Comparison of ENCODE assay signal across 21 mouse cellular contexts in the genomic region with DNA sequence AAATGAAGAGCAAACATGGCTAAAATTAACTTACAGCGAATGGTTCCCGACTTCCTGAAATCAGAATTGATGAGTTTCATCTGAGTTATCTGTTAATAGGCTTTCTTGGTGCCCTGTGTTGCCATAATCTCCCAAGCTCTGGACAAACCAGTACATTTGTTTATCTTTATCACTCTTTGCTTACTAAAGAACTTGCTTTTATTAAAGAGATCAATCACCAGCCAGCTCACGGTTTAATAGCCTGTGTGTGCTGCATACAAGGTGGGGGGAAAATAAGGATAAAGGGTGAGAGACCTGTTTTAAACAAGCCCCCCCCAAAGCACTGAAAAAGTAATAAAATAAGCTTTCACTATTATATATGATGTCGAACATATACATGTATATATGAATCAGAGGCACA.
DNase-seq lines count a peak whose midpoint lies in the region; ATAC-seq and TF ChIP-seq lines count a peak whose summit lies in the region.
"Had no signal": no experiment of that assay in that cellular context is flagged by ENCODE, and none has a peak within 500 bp of the region (broad histone marks: within the 10 kb centered on the region; RNA-seq: fewer than 3 reads in every experiment).

No protein-coding gene starts in this region.

- no peak for TF ChIP-seq CTCF in cortical plate, adult 2 months (IDR thresholded peaks at IDR 0.05; ENCODE audit: extremely low read depth, insufficient read depth, low read length)

- no peak overlapping the region for H3K4me2 ChIP-seq in hindbrain, embryonic 11.5 days (replicated peaks; ENCODE audit: low read depth, low read length)
- H3K4me2 ChIP-seq in hindbrain, embryonic 12.5 days (replicated peaks), result no peak overlapping the region
- H3K4me2 ChIP-seq in midbrain, embryonic 16.5 days (ENCODE audit: low read length), result no peak overlapping the region; the same call in 1 of the 2 replicates
- H3K4me2 ChIP-seq: embryonic facial prominence, embryonic 15.5 days; limb, embryonic 12.5 days; liver, embryonic 12.5 days had no signal

- no peak overlapping the region for H3K4me3 ChIP-seq in hindbrain, embryonic 11.5 days (ENCODE audit: low read depth, low read length)
- no peak overlapping the region for H3K4me3 ChIP-seq in hindbrain, embryonic 10.5 days
- no peak overlapping the region for H3K4me3 ChIP-seq in cortical plate, adult 2 months (ENCODE audit: insufficient read depth, low read length)
- no peak overlapping the region for H3K4me3 ChIP-seq in hindbrain, embryonic 12.5 days
- no peak overlapping the region for H3K4me3 ChIP-seq in midbrain, embryonic 16.5 days (ENCODE audit: low read depth, low read length)
- H3K4me3 ChIP-seq: embryonic facial prominence, embryonic 15.5 days; heart, embryonic 10.5 days; limb, embryonic 12.5 days; liver, embryonic 12.5 days had no signal

- no peaks in the 10 kb centered on the region for H3K27me3 ChIP-seq in hindbrain, embryonic 11.5 days (ENCODE audit: control insufficient read depth, insufficient read depth, low read length)
- H3K27me3 ChIP-seq in hindbrain, embryonic 10.5 days (ENCODE audit: insufficient read depth, poor library complexity, severe bottlenecking), result no peaks in the 10 kb centered on the region
- H3K27me3 ChIP-seq in hindbrain, embryonic 12.5 days, result no peaks in the 10 kb centered on the region
- no peaks in the 10 kb centered on the region for H3K27me3 ChIP-seq in midbrain, embryonic 16.5 days (ENCODE audit: control insufficient read depth, insufficient read depth, low read depth, low read length)
- H3K27me3 ChIP-seq: embryonic facial prominence, embryonic 15.5 days; limb, embryonic 12.5 days; liver, embryonic 12.5 days had no signal

- 0 out of 2 replicates have a peak, but pooled peaks have one; percentile 33 for ATAC-seq in hindbrain, embryonic 11.5 days (ENCODE audit: low FRiP score)
- no peak for ATAC-seq in hindbrain, embryonic 12.5 days (ENCODE audit: low FRiP score)
- no peak for ATAC-seq in midbrain, embryonic 16.5 days
- ATAC-seq: activated CD4-positive, CD25-positive, alpha-beta regulatory T cell, adult 4 months; liver, embryonic 12.5 days had no signal

- DNase-seq in hindbrain, embryonic 11.5 days (ENCODE audit: low spot score), result no peak
- DNase-seq in hindbrain, embryonic 10.5 days (ENCODE audit: low spot score), result no peak
- no peak for DNase-seq in spleen, postnatal 14 days (ENCODE audit: low spot score in 2 of 2)
- no peak for DNase-seq in kidney, adult 9 months
- DNase-seq in cerebellum, adult 9-11 months, result no peak
- DNase-seq: adrenal gland, postnatal 14 days; cerebellum, postnatal 14 days; kidney, adult 2 months; kidney, postnatal 25 days; lung, adult 2 months; lung, postnatal 4 days; thymus, adult 18-20 months had no signal

- H3K36me3 ChIP-seq in hindbrain, embryonic 11.5 days (ENCODE audit: control insufficient read depth, insufficient read depth, low read length), result no peaks in the 10 kb centered on the region
- H3K36me3 ChIP-seq in hindbrain, embryonic 10.5 days, result no peaks in the 10 kb centered on the region
- H3K36me3 ChIP-seq in hindbrain, embryonic 12.5 days, result no peaks in the 10 kb centered on the region
- no peaks in the 10 kb centered on the region for H3K36me3 ChIP-seq in midbrain, embryonic 16.5 days (ENCODE audit: control insufficient read depth, insufficient read depth, low read length)
- H3K36me3 ChIP-seq: embryonic facial prominence, embryonic 15.5 days; G1E; heart, embryonic 10.5 days; limb, embryonic 12.5 days; liver, embryonic 12.5 days had no signal

- no peaks in the 10 kb centered on the region for H3K4me1 ChIP-seq in hindbrain, embryonic 11.5 days (replicated peaks; ENCODE audit: control insufficient read depth, insufficient read depth, low read length)
- peaks cover 8% of the 10 kb centered on the region for H3K4me1 ChIP-seq in hindbrain, embryonic 10.5 days (replicated peaks)
- H3K4me1 ChIP-seq in cortical plate, adult 2 months (ENCODE audit: control insufficient read depth, insufficient read depth, low read length), result peaks cover 5% of the 10 kb centered on the region
- H3K4me1 ChIP-seq in hindbrain, embryonic 12.5 days, result peaks cover 8% of the 10 kb centered on the region
- H3K4me1 ChIP-seq in midbrain, embryonic 16.5 days (ENCODE audit: control insufficient read depth, insufficient read depth, low read length), result peaks cover 15% of the 10 kb centered on the region
- H3K4me1 ChIP-seq: embryonic facial prominence, embryonic 15.5 days; heart, embryonic 10.5 days; limb, embryonic 12.5 days; liver, embryonic 12.5 days had no signal

- H3K9me3 ChIP-seq in hindbrain, embryonic 11.5 days (ENCODE audit: control insufficient read depth, low read length), result no peaks in the 10 kb centered on the region
- H3K9me3 ChIP-seq in hindbrain, embryonic 10.5 days, result no peaks in the 10 kb centered on the region
- H3K9me3 ChIP-seq in hindbrain, embryonic 12.5 days (replicated peaks), result no peaks in the 10 kb centered on the region
- H3K9me3 ChIP-seq in midbrain, embryonic 16.5 days (replicated peaks; ENCODE audit: control insufficient read depth, low read length, poor library complexity, severe bottlenecking), result no peaks in the 10 kb centered on the region
- H3K9me3 ChIP-seq: embryonic facial prominence, embryonic 15.5 days; heart, embryonic 10.5 days; limb, embryonic 12.5 days; liver, embryonic 12.5 days had no signal

- no peak for TF ChIP-seq POLR2A in cortical plate, adult 2 months (IDR thresholded peaks at IDR 0.05; ENCODE audit: extremely low read depth, insufficient read depth, low read length)

- H3K9ac ChIP-seq in hindbrain, embryonic 11.5 days (ENCODE audit: low read depth, low read length), result no peak overlapping the region
- H3K9ac ChIP-seq in hindbrain, embryonic 12.5 days, result no peak overlapping the region
- H3K9ac ChIP-seq in midbrain, embryonic 16.5 days (ENCODE audit: low read depth, low read length), result no peak overlapping the region
- H3K9ac ChIP-seq: embryonic facial prominence, embryonic 15.5 days; limb, embryonic 12.5 days; liver, embryonic 12.5 days had no signal

- H3K27ac ChIP-seq in hindbrain, embryonic 11.5 days (ENCODE audit: low read depth, low read length), result no peak overlapping the region
- H3K27ac ChIP-seq in hindbrain, embryonic 10.5 days, result no peak overlapping the region
- H3K27ac ChIP-seq in cortical plate, adult 2 months (ENCODE audit: insufficient read depth, low read length), result 0 out of 2 replicates have a peak overlapping the region, but pooled peaks have one; percentile 2
- peak overlapping the region; percentile 60; the same call in 1 of the 2 replicates for H3K27ac ChIP-seq in hindbrain, embryonic 12.5 days
- peak overlapping the region; percentile 77 for H3K27ac ChIP-seq in midbrain, embryonic 16.5 days (ENCODE audit: low read length)
- H3K27ac ChIP-seq: embryonic facial prominence, embryonic 15.5 days; heart, embryonic 10.5 days; limb, embryonic 12.5 days; liver, embryonic 12.5 days had no signal

- WGBS in hindbrain, embryonic 11.5 days, result 80% methylated on average over 4 of the region's 4 CpGs
- WGBS in hindbrain, embryonic 10.5 days, result 90% methylated on average over 4 of the region's 4 CpGs
- 79% methylated on average over 4 of the region's 4 CpGs for WGBS in hindbrain, embryonic 12.5 days
- 68% methylated on average over 4 of the region's 4 CpGs for WGBS in midbrain, embryonic 16.5 days

Comparison
In these comparisons a context has a peak if more than half of its experiments do, and no peak if none do; other contexts are left out.
1. H3K27ac ChIP-seq: peak in cortical plate, adult 2 months (single experiment), hindbrain, embryonic 12.5 days (single experiment) and midbrain, embryonic 16.5 days (single experiment); none in hindbrain, embryonic 11.5 days (single experiment) and hindbrain, embryonic 10.5 days (single experiment).